Mouse (Mus musculus) heart, adult 2 months (tissue): Measurements from ENCODE around the gene Tmem245.

Source experiments
- CTCF ChIP-seq: fragments of 200-600 bp; IDR thresholded peaks from 2 replicates; pipeline ENCODE4 v1.8.1; 2022; ENCODE audit warnings: antibody characterized with exemption, mild to moderate bottlenecking, moderate library complexity
- POLR2A ChIP-seq: fragments of 200-500 bp; IDR thresholded peaks from 2 replicates; pipeline ENCODE4 v1.6.1; 2011; ENCODE audit warnings: mild to moderate bottlenecking, low read depth, low read length, control low read depth; ENCODE audit not compliant: insufficient read depth

- no peak for TF ChIP-seq POLR2A
- TF ChIP-seq CTCF, result no peak
These were observed 15.1 kb downstream of the Tmem245 start for GRCm38 (mm10) chr4:56932096-56932495.
